Mouse (Mus musculus) monocyte, adult 2 months (primary cell): ENCODE measurements around the gene Obscn.
A peak's percentile ranks its signal among the peaks of the same experiment; 100 is the strongest.

Experiments
- DNase-seq, 2 experiments: peaks; one replicate each; pipeline ENCODE4 v3.0.0; 2022; ENCODE audit warnings: low spot score in 2 of 2, low read depth in 1 of 2

Gene Obscn

DNA sequence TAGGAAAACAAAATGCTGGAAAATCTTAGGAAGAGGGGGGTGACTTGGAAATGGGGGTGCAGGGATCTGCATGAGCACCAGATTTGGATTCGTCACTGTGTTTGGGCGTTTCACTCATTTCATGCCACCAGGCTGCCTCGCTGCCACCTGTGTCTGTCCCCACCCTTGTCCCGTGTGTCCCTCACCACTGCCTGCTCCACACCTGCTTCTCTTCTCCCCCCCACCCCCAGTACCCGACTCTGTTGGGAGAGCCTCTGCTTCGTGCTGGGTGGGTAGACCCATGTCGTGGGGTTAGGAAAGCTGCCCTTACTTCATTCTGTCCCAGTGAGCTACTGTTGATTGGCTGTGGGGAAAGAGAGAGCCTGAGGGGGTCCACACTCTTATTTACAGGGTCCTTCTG is 151.5 kb downstream of the Obscn start:
- DNase-seq, result no peak

DNA sequence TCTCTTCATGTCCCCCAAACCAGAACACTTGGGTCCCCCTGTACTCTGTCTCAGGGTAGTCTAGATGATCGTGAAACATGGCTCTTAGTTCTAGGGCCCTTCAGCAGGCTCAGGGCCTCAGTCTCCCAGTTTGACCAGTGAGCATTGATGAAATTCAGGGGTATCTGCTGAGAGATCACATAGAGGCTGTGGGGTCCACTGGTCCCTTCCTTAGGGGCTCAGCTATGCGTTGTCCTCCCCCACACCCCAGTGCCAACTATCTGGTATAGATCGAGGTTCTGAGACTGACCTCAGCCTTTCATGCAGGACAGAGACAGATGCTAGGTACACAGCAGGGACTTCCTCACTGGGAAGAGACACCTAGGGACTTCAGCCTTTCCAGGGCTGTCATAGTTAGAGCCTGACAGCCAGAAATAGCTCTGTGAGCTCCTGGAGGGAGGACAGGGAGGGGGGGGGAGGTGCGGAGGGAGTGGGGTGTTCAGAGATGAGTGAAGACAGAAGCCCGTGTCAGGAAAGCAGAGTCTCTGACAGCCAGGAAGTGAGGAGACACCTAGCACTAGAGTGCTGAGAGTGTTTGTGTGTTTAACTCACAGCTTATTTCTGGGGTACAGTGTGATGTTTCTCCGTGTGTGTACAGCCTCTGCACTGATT is 152.4 kb downstream of the Obscn start:
- DNase-seq, result no peak

GRCm38 (mm10) chr11:58982471-58983097 is 153.6 kb downstream of the Obscn start:
- peak in 1 of 2 experiments; percentile 38 for DNase-seq

DNA sequence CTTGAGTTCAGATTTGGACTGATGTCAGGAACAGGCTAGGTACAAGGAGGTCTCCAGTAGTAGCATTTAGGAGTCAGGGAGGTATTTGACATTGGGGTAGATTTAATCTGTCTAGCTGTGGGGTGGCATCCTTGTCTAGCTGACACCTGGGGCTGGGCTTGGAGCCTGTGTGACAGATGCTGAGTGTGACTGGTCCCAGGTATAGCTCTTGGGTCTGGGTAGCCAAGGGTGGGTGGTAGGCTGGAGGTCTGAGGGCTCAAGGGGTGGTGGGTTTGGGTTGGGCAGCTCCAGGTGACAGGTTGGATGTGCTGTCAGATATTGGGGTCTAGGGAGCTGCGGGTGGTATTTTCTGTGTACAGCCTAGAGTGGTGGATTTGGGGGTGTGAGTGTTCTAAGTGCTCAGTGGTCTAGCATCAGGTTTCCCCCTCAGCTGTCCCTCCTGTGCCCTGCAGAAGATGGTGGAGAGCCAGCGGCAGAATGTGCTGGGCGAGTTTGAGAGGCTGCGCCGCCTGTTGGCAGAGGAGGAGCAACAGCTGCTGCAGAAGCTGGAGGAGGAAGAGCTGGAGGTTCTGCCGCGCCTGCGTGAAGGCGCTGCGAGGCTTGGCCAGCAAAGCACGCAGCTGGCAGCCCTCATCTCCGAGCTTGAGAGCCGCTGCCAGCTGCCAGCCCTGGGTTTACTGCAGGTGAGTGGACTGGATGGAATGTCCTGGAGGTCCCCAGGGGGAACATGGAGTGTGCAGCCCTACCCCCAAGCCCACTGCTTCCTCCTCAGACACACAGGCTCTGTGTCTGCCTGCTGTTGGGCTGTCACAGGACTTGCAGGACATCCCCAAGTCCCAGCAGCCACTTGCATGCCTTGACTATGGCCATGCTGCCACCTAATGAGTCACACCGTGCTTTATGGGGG is 154.4 kb downstream of the Obscn start:
- peak in 1 of 2 experiments; percentile 48 for DNase-seq

GRCm38 (mm10) chr11:58980381-58980990 is 155.7 kb downstream of the Obscn start:
- no peak for DNase-seq

- no peak for DNase-seq
Measured at GRCm38 (mm10) chr11:58979661-58980060, 156.5 kb downstream of the Obscn start.

DNA sequence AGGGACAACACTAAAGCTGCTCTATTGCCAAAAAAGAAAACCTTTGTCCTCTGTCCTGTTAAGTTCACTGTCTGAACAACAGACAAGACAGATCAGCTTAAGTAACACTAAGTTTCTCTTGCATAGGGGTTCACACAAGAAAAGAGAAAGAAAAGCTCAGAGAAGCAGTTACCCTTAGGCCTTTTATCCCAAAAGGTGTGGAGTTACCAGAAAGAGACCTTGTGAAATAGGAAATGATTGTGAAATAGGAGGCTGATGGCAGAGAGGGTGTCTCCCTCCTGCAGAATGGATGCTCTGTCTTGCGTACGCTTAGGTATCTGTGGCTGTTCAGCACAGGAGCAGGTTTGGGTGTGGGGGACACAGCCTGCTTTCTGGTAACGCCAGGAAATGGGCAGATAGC is 157.0 kb downstream of the Obscn start:
- DNase-seq, result no peak

DNA sequence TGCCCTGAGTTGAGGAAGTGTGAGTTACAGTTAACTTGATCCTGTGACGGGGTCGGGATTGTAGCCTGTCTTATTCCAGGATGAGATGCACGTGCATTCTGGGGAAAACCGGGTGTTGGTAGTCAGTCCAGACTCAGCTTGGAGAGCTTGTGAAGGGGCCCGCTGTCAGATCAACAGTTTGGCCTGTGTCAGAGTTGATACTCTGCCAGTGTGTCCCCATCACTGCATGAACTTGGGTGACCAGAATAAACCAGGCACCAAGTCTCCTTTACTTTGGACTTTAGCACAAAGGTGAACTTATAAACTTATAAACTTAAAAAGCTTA is 157.5 kb downstream of the Obscn start:
- DNase-seq, result no peak

- DNase-seq, result peak in 1 of 2 experiments; percentile 30
Measured at GRCm38 (mm10) chr11:58978027-58978705, 158.0 kb downstream of the Obscn start, which contains the start of gene Trim11. Gene Trim11 (plus strand): TSS chr11:58978093.

- no peak for DNase-seq
Measured at GRCm38 (mm10) chr11:58977607-58978026, 158.6 kb downstream of the Obscn start.

DNA sequence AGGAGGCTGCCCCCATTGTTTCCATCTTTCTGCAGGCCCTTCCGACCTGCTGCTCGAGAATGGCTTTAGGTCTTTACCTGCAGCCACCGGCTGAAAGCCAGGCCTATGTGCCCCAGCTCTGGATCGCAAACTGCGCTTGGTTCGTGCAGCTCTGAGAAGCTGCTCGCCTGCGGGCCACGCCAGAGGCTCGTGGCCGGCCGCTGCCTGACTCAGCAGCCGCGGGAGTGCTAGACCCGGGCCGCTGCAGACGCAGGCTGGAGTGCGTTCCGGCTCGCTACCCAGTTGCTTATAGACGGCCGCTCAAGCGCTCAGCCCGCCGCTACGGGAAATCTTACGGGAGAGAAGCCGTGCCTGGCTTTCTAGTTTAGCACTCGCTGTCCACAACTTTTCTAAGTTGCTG is 159.1 kb downstream of the Obscn start:
- DNase-seq, result no peak

DNA sequence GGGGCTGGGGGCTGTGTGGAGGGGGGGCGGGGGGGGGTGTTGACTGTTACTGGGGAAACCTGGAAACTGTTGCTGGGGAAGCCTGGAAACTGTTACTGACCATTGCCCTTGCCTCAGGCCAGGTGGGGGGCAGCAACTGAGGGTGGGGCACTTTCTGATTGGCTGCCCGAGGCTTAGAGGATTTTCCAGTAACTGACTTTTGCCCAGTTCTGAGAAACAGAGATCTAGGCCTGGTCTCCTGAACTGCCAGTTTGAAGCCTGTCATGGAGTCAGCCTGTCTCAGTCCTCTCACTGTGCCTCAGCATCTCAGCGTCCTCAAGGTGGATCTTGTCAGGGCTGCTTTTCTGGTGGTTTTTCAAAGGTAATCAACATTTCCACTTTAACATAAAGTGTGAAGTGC is 161.8 kb downstream of the Obscn start:
- no peak for DNase-seq

GRCm38 (mm10) chr11:58971796-58972195 is 164.4 kb downstream of the Obscn start:
- no peak for DNase-seq

DNA sequence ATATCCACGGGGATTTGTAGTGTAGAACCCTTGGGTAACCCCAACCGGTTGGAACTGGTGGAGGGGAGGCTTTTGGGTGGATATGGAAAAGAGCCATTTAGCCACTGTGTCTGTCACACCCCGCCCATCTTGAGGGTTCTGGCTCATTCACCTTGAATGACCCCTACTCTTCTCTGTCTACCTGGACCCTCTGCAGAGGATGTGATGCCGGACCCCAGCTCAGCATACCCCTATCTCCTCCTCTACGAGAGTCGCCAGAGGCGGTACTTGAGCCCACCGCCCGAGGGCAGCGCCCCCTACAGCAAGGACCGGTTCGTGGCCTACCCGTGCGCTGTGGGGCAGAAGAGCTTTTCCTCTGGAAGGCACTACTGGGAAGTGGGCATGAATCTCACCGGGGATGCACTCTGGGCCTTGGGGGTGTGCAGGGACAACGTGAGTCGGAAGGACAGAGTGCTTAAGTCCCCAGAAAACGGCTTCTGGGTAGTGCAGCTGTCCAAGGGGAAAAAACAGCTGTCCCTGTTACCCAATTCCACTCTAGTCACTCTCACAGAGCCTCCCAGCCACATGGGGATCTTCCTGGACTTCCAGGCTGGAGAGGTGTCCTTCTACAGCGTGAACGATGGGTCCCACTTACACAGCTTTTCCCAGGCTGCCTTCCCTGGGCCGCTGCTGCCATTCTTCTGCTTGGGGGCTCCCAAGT is 165.2 kb downstream of the Obscn start:
- no peak for DNase-seq

GRCm38 (mm10) chr11:58969659-58970058 is 166.5 kb downstream of the Obscn start:
- DNase-seq, result no peak

GRCm38 (mm10) chr11:58969027-58969426 is 167.2 kb downstream of the Obscn start:
- DNase-seq, result no peak

DNA sequence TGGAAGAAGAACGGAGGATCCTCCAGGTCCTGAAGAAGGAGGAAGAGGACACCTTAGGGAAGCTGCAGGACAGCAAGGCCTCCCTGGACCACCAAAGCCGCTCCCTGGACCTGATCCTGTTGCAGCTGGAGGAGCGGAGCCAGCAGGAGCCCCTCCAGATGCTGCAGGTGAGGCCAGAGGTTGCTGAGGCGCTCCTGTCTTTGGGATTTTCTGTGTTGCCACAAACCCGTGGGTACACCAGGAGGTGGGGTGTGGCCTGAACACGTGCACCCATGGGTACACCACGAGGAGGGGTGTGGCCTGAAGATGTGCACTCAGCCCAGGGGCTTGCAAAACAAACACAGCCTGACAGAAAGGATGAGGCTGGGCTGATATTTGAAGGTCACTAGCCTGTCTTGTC is 167.7 kb downstream of the Obscn start:
- no peak for DNase-seq

DNA sequence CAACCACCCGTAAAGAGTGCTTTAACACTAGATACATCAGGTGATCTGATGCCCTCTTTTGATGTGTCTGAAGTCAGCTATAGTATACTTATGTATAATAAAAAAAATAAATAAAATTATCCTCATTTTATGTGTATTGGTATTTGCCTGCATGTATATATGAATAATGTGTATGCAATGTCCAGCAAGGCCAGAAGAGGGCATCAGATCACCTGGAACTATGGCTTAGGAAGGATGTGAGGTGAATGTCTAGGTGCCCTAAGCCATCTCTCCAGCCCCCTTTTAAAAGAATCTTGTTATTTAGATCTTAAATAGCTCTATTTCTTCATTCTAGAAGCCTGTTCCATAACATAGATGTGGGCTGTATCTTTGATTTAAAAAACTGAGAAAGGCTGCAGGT is 168.9 kb downstream of the Obscn start:
- no peak for DNase-seq

DNA sequence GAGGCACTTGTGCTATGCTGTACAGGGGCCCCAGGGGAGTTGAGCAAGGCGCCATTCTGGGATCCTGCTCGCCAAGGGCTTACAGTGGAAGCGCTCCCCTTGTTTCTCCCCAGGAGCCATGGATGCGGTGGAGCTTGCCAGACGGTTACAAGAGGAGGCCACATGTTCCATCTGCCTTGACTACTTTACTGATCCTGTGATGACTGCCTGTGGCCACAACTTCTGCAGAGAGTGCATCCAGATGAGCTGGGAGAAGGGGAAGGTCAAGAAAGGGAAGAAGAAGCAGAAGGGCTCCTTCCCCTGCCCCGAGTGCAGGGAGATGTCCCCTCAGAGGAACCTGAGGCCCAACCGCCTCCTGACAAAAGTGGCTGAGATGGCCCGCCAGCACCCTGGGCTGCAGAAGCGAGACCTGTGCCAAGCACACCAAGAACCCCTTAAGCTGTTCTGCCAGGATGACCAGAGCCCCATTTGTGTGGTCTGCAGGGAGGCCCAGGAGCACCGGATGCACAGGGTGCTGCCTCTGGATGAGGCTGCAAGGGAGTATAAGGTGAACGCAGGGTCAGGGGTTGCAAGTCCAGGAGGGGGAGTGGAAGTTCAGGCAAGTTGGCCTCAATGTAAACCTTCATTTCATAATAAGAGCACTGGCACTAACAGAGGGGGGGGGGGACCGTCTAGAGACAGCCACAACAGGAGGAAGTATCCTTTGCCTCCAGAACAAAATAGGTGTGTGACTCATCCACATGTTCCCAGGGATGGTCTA is 171.0 kb downstream of the Obscn start:
- DNase-seq, result no peak

DNA sequence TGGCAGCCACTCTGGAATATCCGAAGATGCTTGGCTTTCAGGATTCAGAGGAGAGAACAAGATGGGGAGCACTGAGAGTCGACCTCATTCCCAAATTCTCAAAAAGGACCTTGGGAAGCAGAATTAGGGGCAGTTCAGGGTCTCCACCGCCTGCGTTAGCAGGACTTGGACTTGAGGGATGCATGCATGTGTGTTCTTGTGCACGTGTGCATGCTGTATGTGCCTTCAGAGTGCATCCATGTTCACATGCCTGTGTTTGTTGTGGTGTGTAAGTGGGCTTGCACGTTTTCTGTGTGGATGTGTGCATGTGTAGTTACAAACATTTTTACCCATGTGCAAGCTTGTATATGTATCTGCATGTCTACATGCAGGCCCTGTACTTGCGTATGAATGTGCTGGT is 172.0 kb downstream of the Obscn start:
- no peak for DNase-seq
